Mouse (Mus musculus) erythroblast, embryonic 14.5 days (primary cell): ENCODE data around the gene Ttll8. TPM values are rescaled to one million over a fixed set of nuclear protein-coding genes. Genes with fewer than 3 reads are reported as not detected.

ENCODE experiments used
- H3K27me3 ChIP-seq: 2 replicates; pipeline ENCODE4 v1.6.1; 2012; ENCODE audit warnings: inconsistent platforms; ENCODE audit not compliant: control insufficient read depth
- H3K36me3 ChIP-seq: 2 replicates; pipeline ENCODE4 v1.6.1; 2012; ENCODE audit warnings: mild to moderate bottlenecking, inconsistent platforms; ENCODE audit not compliant: control insufficient read depth
- H3K4me1 ChIP-seq: 2 replicates; pipeline ENCODE4 v1.6.1; 2012; ENCODE audit warnings: inconsistent platforms; ENCODE audit not compliant: control insufficient read depth
- H3K4me3 ChIP-seq: replicated peaks from 2 replicates; pipeline ENCODE3; 2012; ENCODE audit warnings: moderate library complexity, mild to moderate bottlenecking, inconsistent platforms
- H3K9me3 ChIP-seq: 2 replicates; pipeline ENCODE4 v1.6.1; 2012; ENCODE audit warnings: low read length, inconsistent platforms, mixed read lengths; ENCODE audit not compliant: control insufficient read depth
- GATA1 ChIP-seq: IDR thresholded peaks from 2 replicates; pipeline ENCODE4 v1.6.1; 2012; ENCODE audit warnings: low read length, inconsistent platforms, mixed read lengths
- TAL1 ChIP-seq: IDR thresholded peaks from 3 replicates; pipeline ENCODE4 v1.6.1; 2012; ENCODE audit warnings: low read length, inconsistent platforms, mixed read lengths
- polyA plus RNA-seq: library from polyadenylated mRNA; stranded (reverse); fragments of >175 nt; gene quantifications from 2 replicates; pipeline ENCODE4 v1.2.3, GENCODE M21; 2012

Gene Ttll8
- polyA plus RNA-seq, 1 experiment, result not detected

DNA sequence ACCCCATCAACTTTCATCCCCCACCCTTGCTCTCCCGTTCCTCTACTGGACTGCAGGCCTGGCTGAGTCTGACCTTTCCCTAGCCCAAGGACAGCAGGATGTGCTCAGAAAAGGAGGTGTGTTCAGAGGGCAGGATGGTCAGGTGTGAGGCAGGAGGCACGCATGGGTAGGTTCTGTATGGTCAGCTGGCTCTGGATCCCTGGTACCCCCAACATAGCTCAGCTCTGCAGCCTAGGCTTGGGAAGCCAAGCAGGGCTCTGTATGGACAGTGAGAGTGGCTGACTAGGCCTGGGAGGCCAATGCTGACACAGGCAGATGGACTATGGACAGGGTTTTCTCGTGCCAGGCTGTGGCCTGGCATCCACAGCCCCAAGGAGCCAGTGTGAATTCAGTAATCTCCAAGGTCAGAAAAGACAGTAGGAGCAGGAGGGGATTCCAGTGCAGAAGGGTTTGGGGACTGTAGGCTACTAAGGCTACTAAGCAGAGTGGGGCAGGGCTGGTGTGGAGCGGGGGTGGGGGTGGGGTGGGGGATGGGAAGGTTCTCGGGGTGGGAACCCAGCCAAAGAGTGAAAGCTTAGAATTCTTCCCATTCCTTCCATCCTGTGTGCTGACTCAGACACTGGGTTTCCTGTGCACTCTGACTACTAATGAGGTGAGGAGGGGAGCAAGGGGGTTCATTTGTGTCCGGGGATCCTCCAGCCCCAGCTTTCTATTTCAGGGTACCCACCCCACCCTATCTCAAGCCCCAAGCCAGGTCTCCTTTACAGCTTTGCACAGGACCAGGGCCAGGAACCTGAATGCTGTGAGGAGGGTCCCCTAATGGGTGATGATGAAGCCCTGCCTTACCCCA is 99.9 kb downstream of the Ttll8 start:
- no peak overlapping the region for H3K4me3 ChIP-seq
- TF ChIP-seq GATA1 (no peak), TAL1 (no peak)
- no peaks in the 10 kb centered on the region; the same call in 1 of the 2 replicates for H3K4me1 ChIP-seq

DNA sequence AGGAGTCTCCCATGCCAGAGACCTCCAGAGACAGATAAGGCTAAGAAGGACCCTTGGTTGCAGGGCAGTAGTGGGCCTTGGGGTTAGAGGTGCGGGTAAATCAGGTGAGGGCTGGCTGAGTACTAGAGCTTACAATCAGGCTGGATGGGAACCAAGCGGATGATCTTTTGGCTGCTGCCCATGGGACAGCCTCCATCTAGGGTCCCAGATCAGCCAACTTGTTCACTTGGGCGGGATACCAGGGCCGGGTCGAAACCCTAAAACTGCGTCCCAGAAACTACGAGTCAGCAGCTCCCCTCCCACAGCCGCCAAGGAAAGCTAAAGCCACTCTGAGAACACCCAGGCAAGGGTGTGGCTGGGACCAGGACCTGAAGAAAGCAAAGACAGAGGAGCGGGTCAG is 101.1 kb downstream of the Ttll8 start:
- TF ChIP-seq GATA1 (no peak), TAL1 (no peak)
- Histone ChIP-seq H3K27me3 (no peaks in the 10 kb centered on the region), H3K36me3 (no peaks in the 10 kb centered on the region)

More for the DNA sequence above, 99.9 kb downstream of the Ttll8 start:
- Histone ChIP-seq H3K36me3 (no peaks in the 10 kb centered on the region), H3K9me3 (no peaks in the 10 kb centered on the region), H3K27me3 (peaks cover 2% of the 10 kb centered on the region; the same call in 1 of the 2 replicates)

DNA sequence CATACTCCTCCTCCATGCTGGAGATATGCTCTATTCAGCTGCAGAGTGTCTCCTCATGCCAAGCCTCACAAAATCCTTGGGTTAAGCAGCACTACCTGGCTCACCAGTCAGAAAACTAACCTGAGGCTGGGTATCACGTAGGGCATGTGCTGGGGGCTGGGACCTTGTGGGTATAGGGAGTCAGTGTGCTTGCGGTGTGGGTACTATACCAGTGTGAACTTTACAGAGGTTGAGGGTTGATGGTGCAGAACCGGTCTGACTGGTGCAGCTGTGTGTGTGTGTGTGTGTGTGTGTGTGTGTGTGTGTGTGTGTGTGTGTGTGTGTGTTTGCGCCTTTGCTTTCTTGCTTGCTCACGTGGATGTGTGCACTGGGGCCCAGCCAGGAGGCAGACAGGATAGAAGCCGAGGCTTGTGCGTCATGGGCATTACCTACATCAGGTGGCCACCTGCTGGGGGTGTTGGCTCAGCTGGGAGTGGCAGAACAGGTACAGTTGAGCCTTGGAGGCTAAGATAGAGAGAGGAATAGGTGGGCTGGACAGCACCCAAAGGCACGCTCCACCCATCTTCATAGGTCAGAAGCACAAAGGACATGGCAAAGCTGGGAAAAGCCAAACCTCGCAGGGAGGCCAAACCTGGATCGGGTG is 102.6 kb downstream of the Ttll8 start:
- Histone ChIP-seq H3K4me3 (no peak overlapping the region), H3K9me3 (no peaks in the 10 kb centered on the region), H3K27me3 (no peaks in the 10 kb centered on the region), H3K36me3 (no peaks in the 10 kb centered on the region), H3K4me1 (no peaks in the 10 kb centered on the region; the same call in 1 of the 2 replicates)
- TF ChIP-seq TAL1 (no peak), GATA1 (no peak)

More for the DNA sequence above, 101.1 kb downstream of the Ttll8 start:
- H3K4me3 ChIP-seq, result no peak overlapping the region
- no peaks in the 10 kb centered on the region for H3K9me3 ChIP-seq
- H3K4me1 ChIP-seq, result no peaks in the 10 kb centered on the region; the same call in 1 of the 2 replicates

DNA sequence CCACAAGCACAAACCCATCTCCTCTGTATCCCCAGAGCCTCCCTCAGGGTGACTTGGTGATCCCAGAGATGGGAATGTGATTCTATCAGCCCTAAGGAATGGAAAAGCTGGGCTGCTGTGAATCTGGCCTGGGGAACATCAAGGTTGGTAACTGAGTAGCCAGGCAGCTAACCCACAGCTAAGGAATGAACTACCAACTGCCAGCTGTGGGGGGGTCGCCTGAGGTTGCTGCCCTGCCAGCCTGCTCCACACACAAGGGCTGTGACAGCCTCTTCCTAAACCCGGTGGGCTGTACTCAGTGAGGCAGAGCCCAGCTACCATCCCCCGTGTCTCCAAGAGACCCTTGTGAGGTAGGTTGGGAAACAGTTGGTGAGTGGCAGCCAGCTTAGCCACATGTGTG is 103.1 kb downstream of the Ttll8 start:
- no peak for TF ChIP-seq GATA1
- no peak for TF ChIP-seq TAL1
- H3K4me3 ChIP-seq, result no peak overlapping the region
- H3K4me1 ChIP-seq, result no peaks in the 10 kb centered on the region; the same call in 1 of the 2 replicates
- no peaks in the 10 kb centered on the region for H3K27me3 ChIP-seq
- H3K9me3 ChIP-seq, result no peaks in the 10 kb centered on the region
- no peaks in the 10 kb centered on the region for H3K36me3 ChIP-seq

DNA sequence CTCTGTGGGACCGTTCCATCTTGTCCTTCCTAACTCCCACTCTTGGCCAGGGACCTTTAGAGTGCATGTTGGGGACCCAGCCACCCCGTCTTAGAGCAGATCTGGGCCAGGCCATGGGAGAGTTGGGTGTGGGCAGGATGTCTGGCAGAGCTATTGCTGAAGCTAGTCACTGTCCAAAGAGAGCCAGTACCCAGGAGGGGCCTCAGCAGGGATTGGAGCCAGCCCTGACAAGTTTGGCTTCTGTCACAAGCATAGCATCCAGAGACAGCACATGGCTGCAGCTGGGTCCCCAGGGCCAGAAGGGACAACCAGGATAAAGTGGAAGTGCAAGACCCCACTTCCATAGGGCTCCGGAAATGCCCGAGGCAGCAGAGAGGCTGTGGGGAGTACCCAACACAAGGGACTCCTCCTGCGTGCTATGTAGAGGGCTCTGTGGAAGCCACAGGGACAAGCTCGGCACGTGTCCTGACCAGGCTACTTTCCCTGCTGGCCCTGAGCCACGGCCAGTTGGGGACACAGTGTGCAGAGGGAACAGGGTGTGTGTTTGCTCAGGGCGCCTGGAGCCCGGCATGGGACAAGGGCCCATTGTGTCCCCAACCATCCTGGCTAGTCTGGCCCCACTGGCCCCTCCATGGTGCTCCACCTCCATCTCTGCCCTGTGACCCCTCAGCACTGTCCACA is 103.9 kb downstream of the Ttll8 start:
- no peaks in the 10 kb centered on the region for H3K9me3 ChIP-seq
- H3K27me3 ChIP-seq, result no peaks in the 10 kb centered on the region
- H3K36me3 ChIP-seq, result no peaks in the 10 kb centered on the region
- no peak overlapping the region for H3K4me3 ChIP-seq
- TF ChIP-seq TAL1 (no peak), GATA1 (no peak)
- H3K4me1 ChIP-seq, result no peaks in the 10 kb centered on the region; the same call in 1 of the 2 replicates

DNA sequence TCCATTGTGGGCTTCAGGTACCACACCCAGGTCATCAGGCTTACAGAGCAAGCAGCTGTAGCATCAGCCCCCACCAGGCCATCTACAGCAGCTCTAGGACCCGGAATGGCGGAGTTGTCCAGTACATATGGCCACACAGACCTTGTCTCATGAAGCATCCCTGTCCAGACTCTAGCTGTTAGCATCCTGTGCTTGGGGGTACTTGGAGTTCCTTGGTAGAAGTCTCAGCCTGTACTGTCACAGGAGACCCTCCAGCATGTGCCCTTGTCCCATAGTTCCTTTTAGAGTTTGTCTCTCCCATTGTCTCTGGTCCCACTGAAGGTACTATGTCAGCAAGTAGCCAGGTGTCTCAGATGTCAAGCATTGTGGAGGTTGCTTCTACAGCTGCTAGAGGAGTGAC is 104.6 kb downstream of the Ttll8 start:
- H3K36me3 ChIP-seq, result no peaks in the 10 kb centered on the region
- TF ChIP-seq GATA1 (no peak), TAL1 (no peak)
- H3K4me3 ChIP-seq, result no peak overlapping the region

DNA sequence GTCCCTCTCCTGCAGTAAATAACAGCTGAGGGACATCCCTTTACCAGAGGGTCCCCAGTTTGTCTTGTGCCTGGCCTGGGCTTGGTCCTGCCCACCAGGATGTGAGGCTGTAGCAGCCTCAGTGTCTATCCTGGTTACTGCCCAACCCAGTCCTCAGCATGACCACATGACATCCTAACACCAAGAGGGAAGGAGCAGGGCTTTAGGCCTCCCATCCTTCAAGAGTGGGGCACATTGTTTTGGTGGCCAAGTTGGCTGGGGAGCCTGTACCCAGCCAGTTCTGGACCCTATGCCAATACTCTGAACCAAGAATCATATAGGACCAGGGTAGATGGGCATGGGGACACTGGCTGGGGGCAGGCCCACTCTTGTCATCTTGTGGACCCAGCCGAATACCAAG is 105.6 kb downstream of the Ttll8 start:
- Histone ChIP-seq H3K9me3 (no peaks in the 10 kb centered on the region), H3K4me3 (no peak overlapping the region), H3K4me1 (no peaks in the 10 kb centered on the region; the same call in 1 of the 2 replicates), H3K27me3 (no peaks in the 10 kb centered on the region), H3K36me3 (no peaks in the 10 kb centered on the region)
- no peak for TF ChIP-seq TAL1
- no peak for TF ChIP-seq GATA1

More for the DNA sequence above, 104.6 kb downstream of the Ttll8 start:
- Histone ChIP-seq H3K27me3 (no peaks in the 10 kb centered on the region), H3K9me3 (no peaks in the 10 kb centered on the region), H3K4me1 (no peaks in the 10 kb centered on the region; the same call in 1 of the 2 replicates)

DNA sequence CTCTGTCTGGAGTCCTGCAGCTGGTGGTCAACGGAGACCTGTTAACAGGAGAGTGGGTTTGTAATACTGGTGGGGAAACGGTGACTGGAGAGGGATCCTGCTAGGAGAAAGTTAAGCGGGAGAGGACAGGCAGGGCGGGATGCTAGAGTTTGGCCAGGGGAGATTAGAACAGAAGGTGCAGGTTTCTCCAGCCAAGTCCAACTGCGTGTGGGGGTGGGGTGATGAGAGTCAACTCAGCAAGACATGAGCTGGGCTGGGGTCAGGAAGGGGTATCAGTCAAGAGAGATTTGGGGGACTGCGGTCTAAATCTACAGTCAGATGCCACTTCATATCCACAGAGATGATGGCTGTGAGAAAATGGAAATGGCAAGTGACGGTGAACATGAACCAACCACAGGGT is 109.3 kb downstream of the Ttll8 start:
- Histone ChIP-seq H3K4me3 (no peak overlapping the region), H3K9me3 (no peaks in the 10 kb centered on the region), H3K36me3 (no peaks in the 10 kb centered on the region), H3K4me1 (no peaks in the 10 kb centered on the region), H3K27me3 (0 out of 2 replicates have a peak, but pooled peaks cover 2% of the 10 kb centered on the region)
- no peak for TF ChIP-seq GATA1
- no peak for TF ChIP-seq TAL1
